Mouse (Mus musculus) erythroblast, adult 5-6 weeks (primary cell): ENCODE measurements around the gene Mag. TPM values are rescaled to one million over a fixed set of nuclear protein-coding genes. Genes with fewer than 3 reads are reported as not detected.
A peak's percentile ranks its signal among the peaks of the same experiment; 100 is the strongest.
"Not testable (repeated sequence)": the region's sequence is repeated elsewhere in the genome, so short reads cannot be mapped to it uniquely, and the experiment has no call there.

ENCODE experiments used
- ATAC-seq: replicated peaks from 2 replicates; pipeline ENCODE4 v1.8.0; 2016; ENCODE audit warnings: moderate number of reproducible peaks, mild to moderate bottlenecking, moderate TSS enrichment, inconsistent platforms; ENCODE audit not compliant: poor library complexity, low FRiP score, severe bottlenecking
- total RNA-seq, 2 experiments: library from RNA; stranded (forward) in 1 of 2; stranded (reverse) in 1 of 2; fragments of 150-400 nt in 1 of 2; fragments of 200-764, 138-1000 nt in 1 of 2; gene quantifications; 2 replicates each; pipeline versions ENCODE4 v1.2.3 to v1.2.4; 2015 to 2017; ENCODE audit warnings: low replicate concordance in 2 of 2

The Mag gene
- total RNA-seq (2015; ENCODE audit: low replicate concordance) = not detected in 2 replicates
- 0.70 TPM in 1 of 2 replicates, not detected in the other for total RNA-seq (2017; ENCODE audit: low replicate concordance)

DNA sequence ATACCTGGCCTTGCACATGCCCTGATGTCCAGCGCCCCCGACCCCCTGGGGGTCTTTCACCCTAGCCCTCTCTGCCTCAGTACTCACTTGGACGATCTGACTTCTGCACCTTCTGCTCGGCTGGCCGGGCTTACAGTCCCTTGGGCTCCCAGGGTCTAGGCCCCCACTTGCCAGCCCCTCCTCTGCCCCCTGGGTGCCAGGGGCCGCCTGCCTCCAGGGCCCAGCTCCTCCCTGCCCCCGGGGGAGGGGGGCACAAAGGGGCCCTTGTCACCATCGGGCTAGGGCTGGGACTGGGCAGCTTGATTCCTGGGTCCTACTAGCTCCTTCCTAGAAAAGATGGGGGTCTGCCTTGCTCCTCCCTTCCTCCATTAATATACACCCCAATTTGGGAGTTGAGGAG is at the start of gene Mag:
Gene Mag (minus strand): TSS at position 142 of the 400 bp plus-strand sequence.
- no peak for ATAC-seq

DNA sequence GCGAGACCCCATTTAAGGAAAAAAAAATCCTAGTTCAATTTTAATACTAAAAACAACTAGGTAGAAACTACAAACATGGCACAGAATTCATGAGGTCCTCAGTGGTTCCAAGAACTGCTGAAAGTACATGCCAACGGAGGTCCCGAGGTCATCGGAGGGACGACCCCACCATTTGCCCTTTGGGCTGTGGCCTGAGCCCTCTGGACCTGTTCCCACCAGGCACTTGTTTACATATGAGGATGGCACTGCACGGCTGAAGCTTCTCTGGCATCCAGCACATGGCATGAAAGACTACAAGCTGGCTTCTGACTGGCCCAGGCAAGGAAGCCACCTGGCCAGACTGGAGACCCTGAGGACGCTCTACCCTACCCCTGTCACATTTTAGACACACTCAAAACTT is 49.7 kb upstream of the Mag start:
- no peak for ATAC-seq

DNA sequence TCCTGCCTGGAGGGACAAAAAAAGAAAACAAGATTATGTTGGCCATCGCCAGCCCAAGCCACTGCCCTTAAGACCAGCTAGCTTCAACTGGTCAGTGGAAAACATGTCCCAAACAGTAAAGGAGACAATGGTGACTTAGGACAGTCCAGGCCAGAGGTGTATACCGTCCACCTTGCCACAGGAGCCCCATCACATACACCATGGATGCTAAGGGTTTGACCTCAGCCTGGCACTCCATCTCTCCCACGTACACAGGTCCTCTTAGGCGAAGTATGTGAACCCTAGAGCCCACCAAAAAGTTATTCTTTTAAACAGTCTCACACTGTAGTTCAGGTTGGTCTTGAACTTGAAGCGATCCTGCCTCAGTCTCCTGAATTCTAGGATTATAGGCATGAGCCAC is 48.2 kb upstream of the Mag start:
- ATAC-seq = no peak

DNA sequence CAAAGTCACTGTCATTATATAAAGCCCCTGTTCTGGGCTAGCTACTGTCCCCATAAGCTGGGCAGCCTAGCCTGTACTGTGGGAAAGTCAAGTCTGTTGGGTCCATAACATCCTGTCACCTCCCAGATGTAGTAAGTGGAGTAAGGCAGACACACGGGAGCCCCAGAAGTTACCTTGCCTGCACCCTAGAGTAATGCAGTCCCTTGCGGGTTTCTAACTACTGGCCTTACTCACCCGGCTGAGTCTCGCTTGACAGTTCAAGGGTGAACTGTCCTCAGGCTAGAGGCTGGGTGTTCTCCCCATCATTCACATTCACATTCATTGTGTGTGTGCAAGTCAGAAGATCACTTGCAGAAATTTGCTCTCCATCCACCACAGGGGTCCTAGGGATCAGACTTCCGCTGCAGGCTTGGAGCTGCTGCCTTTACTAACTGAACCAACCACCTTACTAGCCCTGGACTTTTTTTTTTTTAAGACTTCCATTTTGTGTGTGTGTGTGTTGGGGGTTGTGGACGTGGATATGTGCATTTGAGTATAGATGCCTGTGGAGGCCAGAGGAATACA is 45.2 kb upstream of the Mag start:
- no peak for ATAC-seq

DNA sequence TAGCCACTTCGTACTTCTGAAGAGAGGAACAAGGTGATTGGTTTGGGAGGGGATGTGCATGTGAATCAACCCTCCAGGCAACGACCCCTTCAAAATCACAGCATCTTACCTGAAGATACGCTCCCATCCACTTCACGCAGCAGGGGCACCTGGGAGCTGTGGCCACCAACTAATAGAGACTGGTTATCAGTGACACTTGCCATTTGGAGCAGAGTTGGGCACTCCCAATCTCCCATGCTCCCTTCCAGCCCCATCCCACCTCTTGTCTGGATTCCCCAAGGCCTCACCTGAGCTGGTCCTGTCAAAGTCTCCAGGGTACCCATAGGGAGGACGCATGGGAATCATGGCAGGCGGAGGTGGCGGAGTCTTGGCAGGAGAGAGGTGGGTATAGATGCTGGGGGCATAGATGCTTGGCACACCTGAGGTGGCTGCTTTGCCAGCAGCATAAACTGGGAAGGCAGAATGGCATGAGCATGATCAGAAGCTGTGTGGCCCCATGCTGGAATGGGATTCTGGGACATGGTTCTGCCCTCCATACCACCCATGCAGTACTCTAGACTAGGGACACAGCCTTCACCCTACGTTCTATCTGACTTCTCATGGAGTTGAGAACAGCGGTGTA is 44.3 kb upstream of the Mag start:
- ATAC-seq = no peak

DNA sequence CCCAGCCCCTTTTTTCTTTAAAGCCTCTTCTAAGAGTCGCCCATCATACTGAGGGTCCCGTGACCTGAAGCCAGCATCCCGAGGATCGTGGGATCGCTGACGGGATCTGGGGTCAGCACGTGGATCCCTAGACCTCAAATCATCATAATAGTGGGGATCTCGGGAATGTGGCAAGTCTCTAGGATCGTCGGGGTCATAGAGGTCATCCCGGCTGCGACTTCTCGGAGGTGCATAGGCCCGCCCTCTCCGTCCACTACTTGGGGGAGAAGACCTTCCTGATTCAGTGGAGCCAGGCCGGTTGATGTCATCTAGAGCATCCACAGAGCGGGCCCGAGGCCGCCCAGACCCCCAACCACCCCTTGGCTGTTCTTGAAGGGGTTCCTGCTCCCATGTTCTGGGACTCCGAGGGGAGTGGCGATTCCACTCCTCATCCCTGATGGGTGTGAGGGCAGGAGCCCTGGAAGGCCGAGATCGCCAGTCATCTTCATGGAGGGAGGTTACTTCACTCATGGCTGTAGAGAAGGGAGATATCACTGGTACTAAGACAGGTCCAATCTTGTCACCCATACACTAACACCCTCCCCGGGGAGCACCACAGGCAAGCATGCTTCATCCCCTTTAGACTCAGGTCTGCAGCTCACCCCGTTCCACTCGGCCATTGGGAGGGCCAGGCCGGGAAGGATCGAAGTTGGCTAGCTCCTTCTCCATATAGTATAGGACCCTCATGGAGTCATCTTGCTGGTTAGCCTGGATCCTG is 43.6 kb upstream of the Mag start:
- no peak for ATAC-seq

DNA sequence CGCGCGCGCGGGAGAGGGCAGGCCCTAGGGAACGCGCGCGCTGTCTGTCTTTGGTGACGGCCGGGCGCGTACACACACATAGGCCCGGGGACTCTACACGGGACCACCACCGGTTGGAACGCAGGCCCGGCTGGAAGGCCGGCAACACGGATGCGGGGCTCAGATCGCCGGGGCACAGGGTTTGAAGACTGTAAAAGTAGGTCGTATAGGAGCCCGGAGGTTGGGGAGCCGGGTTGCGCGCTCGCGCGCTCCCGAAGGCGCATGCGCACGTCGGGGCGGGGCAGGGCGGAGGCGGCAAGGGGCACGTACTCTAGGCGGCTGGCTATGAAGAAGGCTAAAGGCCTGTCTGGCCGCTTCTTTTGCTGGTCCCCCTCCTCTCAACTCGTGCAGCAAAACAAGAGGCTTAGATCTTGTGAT is 42.7 kb upstream of the Mag start:
- peak; percentile 76 for ATAC-seq

DNA sequence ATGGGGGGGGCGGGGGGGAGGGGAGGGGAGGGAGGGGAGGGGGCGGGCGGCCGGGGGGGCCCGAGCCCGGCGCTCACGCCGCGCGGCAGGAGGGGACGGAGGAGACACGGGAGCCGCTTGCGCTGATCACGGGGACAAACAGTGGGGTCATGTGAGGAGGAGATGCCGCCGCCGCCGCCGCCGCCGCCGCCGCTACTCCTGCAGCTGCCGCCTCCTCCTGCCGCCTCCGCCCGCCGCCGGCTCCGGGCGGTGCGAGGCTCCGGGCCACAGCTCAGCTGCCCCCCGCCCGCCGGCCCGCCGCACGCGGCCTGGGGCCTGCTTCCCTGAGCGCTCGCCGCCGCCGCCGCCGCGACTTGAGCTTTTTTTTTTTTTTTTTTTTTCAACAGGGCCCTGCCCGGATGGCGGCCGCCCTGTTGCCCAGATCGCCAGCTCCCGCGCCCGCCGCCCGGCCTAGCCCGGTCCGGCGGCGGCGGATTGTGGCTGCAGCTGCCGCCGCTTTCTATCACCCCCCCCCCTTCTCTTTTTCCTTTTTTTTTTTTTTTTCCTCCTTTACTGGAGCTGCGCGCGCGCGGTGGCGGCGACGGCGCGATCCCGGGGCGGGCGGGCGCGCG is 42.2 kb upstream of the Mag start, which contains the start of gene Usf2:
Gene Usf2 (minus strand): TSS at position 48 of the 611 bp plus-strand sequence.
- ATAC-seq = peak; percentile 28

DNA sequence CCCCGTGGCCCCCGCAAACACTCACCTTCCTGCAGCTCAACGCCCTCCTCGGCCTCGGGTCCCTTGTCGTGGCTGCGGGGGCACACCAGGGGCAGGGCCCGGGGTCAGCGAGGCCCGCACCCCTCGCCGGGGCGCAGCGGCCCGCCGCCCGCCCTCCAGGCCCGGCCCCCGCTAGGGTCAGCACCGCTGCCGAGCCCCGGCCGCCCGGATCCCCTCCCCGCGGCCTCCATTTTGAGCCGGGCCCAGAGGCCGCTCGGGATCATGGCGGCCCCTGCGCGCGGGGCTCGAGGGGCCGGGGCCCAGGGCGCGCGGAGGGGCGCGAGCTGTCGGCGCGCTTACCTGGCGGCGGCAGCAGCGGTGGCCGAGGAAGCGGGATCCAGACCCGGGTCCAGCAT is 41.7 kb upstream of the Mag start:
- ATAC-seq = no peak

DNA sequence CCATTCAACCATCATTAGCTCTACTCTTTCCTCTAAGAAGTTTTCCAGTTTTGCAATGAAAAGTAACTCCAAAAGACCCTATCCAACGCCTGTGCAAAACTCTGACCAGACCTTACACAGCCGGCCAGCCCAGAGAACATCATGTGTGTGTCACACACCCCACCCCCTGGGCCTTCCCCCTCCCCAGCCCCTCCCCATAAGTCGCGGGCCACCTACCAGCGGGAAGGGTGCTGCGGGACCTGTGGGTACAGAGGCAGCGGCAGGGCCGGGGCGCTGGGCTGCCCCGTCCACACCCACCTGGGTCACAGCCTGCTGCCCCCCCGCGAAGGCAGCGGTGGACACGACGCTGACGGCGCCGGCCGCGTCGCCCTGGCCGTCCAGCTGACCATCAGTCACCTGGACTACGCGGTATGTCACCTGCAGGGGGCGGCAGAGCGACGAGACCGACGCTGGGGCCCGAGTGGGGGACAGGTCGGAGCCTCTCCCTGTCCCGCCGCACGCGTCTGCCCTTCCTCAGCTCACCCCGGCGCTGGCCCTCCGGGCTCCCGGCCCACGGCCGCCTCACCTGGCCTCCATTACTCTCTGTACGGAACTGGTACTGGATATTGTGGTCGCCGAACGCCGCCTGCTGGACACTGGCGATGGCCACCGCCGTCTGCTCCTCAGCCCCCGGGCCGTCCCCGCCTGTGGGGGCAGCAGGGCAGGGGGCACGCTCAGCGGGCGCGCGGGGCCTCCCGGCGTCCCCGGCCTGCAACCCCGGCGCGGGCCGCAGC is 41.1 kb upstream of the Mag start:
- peak; percentile 76 for ATAC-seq

DNA sequence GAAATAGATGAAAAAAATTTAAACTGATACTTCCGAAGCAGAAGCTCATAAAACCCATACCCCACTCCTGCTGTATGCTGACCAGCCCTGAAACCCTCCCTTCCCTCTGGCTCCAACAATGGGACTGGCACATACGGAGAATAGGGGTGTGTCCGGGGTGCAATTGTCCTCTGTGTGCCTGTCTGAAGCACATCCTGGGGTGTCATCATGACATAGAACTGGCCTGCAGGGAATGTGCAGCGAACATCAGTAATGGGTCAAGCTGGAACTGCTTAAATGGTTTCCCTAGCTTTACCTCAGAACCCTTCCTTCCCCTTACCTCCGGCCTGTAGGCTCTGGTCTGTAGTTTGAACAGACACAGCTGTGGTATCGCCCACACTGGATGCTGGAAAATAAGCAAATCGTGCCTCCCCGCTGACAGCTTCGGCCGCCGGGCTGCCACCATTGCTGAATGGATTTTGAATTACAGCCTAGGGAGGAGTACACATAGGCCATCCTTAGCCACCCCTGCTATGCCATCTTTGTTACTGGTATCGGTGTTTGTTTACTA is 40.4 kb upstream of the Mag start:
- ATAC-seq = no peak

DNA sequence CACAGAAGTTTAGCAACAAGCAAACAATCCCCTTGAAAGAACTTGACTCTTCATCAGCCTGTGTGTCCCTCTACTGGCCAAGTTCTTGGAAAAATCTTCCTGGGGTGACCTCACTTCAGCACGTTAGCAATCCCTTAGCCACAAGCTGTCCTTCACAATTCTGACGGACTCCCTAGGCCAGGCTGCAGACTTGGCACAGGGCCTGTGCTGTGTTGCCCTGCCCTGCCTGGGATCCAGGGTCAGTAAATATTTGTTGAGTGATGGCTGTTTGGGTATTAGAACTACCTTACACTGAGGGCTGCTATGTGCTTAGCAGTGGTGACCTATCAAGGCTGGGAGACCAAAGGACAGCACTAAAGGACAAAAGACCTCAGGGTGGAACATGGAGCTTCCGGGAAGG is 39.4 kb upstream of the Mag start:
- ATAC-seq = no peak

DNA sequence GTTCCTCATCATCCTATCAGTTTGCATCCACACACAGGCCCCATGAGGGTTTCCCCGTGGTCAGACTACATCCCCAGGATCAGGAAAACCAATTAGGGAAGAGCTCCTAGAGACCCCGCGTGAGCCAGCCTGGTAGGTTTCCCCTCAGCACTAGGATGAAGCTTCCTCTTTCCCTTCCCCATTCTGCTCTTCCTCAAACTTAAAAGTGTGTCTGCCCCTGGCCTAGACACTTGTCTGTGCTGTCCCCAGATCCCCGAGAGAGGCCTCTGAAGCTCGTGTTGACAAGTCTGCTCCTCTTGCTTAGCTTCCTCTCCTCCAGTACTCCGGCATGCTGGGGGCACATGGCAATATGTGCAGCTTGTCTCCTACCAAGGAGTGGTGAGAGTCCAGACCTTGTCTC is 38.8 kb upstream of the Mag start:
- no peak for ATAC-seq

DNA sequence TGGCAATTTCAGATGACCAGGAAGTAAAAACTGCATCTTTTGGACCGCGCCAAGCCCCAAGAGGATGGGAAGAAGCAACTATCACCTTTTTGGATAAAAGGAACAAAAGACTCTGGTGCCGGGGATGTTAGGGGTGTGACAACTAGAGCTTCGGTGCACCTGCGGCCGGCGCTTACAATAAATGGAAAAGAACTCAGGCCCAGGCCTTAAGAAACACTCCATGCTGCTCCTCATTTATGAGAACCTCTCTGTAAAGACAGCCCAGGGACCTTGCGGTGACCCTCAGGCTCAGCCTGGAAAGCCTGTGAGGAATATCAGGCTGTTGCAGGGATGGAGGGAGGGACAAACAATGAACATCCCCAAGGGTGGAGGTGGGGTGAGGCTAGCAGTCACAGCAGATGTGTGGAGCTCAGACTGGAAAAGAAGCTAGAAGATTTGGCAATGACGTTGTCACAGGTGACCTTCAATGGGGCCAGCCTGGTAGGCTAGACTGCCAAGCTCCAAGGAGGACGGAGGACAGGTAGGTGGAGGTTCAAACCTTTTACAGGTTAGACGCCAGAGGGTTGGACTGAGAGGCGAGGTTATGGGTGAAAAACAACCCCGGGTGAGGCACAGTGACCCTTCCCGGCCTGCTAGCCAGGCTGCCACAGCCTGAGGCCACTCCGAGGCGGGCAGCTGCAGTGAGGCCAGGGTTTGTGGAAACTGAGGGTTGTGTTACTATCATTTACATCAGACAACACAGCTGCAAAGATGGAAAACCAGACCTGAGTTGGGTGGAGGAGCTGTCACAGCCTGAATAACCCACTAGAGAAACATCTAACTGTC is 38.0 kb upstream of the Mag start:
- no peak for ATAC-seq

DNA sequence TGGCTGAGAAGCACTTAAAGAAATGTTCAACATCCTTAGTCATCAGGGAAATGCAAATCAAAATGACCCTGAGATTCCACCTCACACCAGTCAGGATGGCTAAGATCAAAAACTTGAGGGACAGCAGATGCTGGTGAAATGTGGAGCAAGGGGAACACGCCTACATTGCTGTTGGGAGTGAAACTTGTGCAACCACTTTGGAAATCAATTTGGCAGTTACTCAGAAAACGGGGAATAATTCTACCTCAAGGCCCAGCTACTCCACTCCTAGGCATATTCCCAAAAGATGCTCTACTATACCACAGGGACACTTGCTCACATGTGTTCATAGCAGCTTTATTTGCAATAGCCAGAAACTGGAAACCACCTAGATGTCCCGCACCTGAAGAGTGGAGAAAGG is 35.2 kb upstream of the Mag start:
- not testable (repeated sequence) for ATAC-seq

DNA sequence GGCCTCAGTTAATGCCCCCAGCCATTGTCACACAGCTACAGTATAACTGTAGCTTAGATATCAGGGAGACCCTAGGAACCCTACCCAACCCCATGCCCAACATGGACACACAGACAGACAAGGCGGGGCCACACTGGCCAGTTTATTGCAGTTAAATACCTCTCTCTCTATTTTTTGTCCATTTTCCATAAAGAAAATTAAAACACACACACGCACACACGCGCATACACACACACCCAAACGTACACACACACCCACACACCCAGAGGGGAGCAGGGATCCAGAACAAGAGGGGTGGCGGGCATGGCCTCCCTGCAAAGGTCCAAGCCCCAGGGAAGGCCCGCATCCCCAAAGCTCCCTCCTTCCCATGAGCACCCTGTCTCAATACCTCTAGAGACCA is 31.2 kb upstream of the Mag start:
- ATAC-seq = no peak

DNA sequence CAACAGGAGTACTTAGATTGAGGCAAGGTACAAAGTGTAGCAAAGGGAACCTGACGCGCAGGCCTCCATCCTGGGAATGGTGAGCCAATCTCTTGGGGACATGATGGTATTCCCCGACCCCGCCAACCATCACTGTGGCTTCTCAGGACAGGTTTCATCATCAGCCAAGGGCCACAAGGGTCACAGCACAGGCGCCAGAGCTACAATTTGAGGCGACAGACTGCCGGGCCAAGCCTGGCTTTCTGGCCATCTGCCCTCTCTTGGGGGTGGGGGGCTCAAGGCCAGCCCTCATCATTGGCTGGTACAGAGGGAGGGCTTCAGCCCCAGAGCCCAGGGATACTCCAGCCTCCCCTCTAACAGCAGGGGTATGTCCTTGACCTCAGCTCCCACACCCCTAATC is 30.8 kb upstream of the Mag start:
- 0 out of 2 replicates have a peak, but pooled peaks have one; percentile 24 for ATAC-seq

DNA sequence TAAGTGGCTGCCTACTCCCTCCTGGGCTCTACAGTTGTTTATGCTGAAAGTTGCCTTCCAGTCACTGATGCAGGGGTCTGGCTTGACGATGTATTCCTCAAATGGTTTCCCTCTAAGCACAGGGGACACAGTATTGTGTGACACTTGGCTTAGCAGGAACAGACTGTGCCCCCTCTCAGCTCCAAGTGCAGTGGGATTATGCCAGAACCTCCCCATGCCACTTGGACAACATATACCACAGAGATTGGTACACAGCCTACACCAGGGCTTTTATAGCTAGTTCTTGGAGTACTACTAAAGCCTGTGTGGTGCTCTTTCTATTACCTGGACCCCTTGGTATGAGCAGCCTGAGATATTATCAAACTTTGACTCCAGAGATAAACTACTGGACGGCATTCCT is 30.0 kb upstream of the Mag start:
- ATAC-seq = not testable (repeated sequence)
